Mouse (Mus musculus): ENCODE data around the gene Asap3.

Gene Asap3

GRCm38 (mm10) chr4:136206033-136206893 is at the start of gene Asap3:
Gene Asap3, plus strand, starts transcription at chr4:136206365.
- DNase-seq (ENCODE audit: extremely low read depth, insufficient read length, low spot score) = peak; percentile 97

- no peak for DNase-seq (ENCODE audit: extremely low read depth, insufficient read length, low spot score)
Observed at GRCm38 (mm10) chr4:136158498-136158897, 47.7 kb upstream of the Asap3 start.

GRCm38 (mm10) chr4:136159802-136160397 is 46.3 kb upstream of the Asap3 start:
- no peak for DNase-seq (ENCODE audit: extremely low read depth, insufficient read length, low spot score)

GRCm38 (mm10) chr4:136163448-136163847 is 42.7 kb upstream of the Asap3 start:
- peak; percentile 75 for DNase-seq (ENCODE audit: extremely low read depth, insufficient read length, low spot score)

GRCm38 (mm10) chr4:136164981-136165380 is 41.2 kb upstream of the Asap3 start:
- DNase-seq (ENCODE audit: extremely low read depth, insufficient read length, low spot score) = no peak

GRCm38 (mm10) chr4:136167701-136168100 is 38.5 kb upstream of the Asap3 start:
- DNase-seq (ENCODE audit: extremely low read depth, insufficient read length, low spot score) = no peak

- no peak for DNase-seq (ENCODE audit: extremely low read depth, insufficient read length, low spot score)
Observed at GRCm38 (mm10) chr4:136170401-136170800, 35.8 kb upstream of the Asap3 start.

- DNase-seq (ENCODE audit: extremely low read depth, insufficient read length, low spot score) = no peak
Observed at GRCm38 (mm10) chr4:136171455-136171854, 34.7 kb upstream of the Asap3 start.

GRCm38 (mm10) chr4:136172011-136172541 is 34.1 kb upstream of the Asap3 start, which contains the start of gene E2f2:
Gene E2f2, plus strand, starts transcription at chr4:136172394.
- DNase-seq (ENCODE audit: extremely low read depth, insufficient read length, low spot score) = no peak

- peak; percentile 80 for DNase-seq (ENCODE audit: extremely low read depth, insufficient read length, low spot score)
Observed at GRCm38 (mm10) chr4:136172542-136173209, 33.5 kb upstream of the Asap3 start.

- DNase-seq (ENCODE audit: extremely low read depth, insufficient read length, low spot score) = peak; percentile 49
Observed at GRCm38 (mm10) chr4:136173210-136173715, 32.9 kb upstream of the Asap3 start.

GRCm38 (mm10) chr4:136174216-136175193 is 31.7 kb upstream of the Asap3 start:
- DNase-seq (ENCODE audit: extremely low read depth, insufficient read length, low spot score) = peak; percentile 79

GRCm38 (mm10) chr4:136176022-136176552 is 30.1 kb upstream of the Asap3 start:
- no peak for DNase-seq (ENCODE audit: extremely low read depth, insufficient read length, low spot score)

GRCm38 (mm10) chr4:136177244-136177611 is 28.9 kb upstream of the Asap3 start:
- DNase-seq (ENCODE audit: extremely low read depth, insufficient read length, low spot score) = no peak

- DNase-seq (ENCODE audit: extremely low read depth, insufficient read length, low spot score) = peak; percentile 81
Observed at GRCm38 (mm10) chr4:136177612-136178474, 28.3 kb upstream of the Asap3 start.

GRCm38 (mm10) chr4:136178475-136178921 is 27.7 kb upstream of the Asap3 start:
- DNase-seq (ENCODE audit: extremely low read depth, insufficient read length, low spot score) = no peak

GRCm38 (mm10) chr4:136179456-136179855 is 26.7 kb upstream of the Asap3 start:
- DNase-seq (ENCODE audit: extremely low read depth, insufficient read length, low spot score) = no peak

GRCm38 (mm10) chr4:136179998-136180397 is 26.2 kb upstream of the Asap3 start:
- no peak for DNase-seq (ENCODE audit: extremely low read depth, insufficient read length, low spot score)
